Mouse (Mus musculus): ENCODE results near the gene Slc25a34. TPM values are rescaled to one million over a fixed set of nuclear protein-coding genes. Genes with fewer than 3 reads are reported as not detected.
A peak's percentile ranks its signal among the peaks of the same experiment; 100 is the strongest.

The Slc25a34 gene
- polyA plus RNA-seq, 2 experiments from 2014 or later = not detected

DNA sequence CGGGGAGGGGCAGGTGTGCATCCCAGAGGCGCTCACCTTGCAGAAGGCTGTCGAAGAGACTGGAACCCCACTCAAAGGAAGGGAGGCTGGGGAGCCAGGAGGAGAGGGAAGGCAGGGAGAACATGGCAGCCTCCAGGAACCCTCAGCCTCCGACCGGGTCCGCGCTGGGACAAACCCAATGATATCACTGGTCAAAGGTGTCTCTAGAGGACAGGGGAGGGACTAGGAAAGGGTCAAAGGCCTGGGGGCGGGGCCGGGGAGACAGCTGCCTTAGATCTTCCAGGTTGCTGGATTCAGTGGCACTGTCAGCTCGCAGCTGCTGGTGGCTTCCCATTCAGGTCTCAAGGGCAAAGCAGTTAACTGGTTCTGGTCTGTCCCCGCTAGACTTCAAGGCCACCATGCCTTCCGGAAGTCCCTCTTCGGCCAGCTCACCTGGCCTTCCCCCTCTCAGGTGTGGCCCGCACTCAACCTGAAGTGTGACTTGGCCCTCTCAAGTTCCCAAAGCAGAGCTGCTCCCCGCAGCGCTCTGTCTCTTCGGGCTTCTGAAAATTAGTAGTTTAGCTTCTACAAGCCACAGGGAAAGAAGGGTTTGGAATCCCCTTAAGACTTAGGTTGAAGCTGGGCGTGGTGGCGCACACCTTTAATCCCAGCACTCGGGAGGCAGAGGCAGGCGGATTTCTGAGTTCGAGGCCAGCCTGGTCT lies 5.6 kb downstream of the Slc25a34 start:
- ATAC-seq = peak; percentile 14

DNA sequence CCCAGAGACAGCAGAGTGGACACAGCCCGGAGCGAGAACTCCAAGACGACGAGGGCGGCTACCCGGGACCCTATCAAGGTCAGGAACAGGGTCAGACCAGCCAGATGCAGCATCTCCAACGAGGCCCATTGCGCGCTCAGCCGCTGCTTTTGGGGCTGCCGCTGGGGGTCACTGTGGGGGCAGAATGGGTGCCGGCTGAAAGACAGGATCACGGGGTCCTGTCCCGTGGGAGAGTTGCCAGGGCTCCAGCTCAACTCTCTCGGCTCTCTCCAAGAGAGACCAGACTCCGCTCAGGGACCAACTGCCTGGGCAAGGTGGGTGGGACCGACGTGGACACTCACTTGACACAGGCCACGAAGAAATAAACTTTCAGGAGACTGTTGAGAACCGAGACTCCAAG lies 6.3 kb downstream of the Slc25a34 start:
- peak; percentile 38 for ATAC-seq

DNA sequence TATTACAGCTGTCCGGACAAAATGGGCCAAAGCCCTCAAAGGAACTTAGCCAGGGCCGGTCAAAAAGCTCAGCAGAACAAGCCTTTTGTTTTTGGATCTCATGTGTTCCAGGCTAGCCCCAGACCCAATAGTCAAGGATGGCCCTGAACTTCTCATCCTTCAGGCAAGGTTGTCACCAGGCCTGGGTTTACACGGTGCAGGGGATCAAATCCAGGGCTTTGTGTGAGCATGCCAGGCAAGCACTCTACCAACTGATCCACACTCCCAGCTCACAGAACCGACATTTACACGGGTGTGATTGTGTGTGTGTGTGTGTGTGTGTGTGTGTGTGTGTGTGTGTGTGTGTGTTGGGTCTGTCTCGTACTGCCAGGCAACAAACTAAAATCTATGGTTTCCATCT lies 6.8 kb downstream of the Slc25a34 start:
- no peak for ATAC-seq

DNA sequence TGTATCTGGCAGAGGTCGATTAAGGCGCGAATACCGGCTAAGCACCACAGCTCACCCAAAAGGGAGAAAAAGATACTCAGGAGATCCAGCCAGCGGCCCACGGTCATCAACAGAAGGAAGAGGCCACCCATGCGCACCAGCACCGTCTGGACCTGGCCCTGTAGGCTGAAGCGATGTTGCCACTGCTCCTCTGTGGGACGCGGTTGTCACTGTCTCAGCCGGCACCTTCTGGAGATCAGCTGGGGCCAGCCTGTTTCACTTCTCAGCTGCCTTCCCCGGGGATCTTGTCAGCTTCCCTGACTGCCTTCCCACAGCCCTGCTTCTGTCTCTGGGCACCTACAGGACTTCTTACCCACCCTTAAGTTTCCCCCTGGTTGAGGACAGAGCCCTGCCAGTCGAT lies 8.7 kb downstream of the Slc25a34 start:
- no peak for ATAC-seq

DNA sequence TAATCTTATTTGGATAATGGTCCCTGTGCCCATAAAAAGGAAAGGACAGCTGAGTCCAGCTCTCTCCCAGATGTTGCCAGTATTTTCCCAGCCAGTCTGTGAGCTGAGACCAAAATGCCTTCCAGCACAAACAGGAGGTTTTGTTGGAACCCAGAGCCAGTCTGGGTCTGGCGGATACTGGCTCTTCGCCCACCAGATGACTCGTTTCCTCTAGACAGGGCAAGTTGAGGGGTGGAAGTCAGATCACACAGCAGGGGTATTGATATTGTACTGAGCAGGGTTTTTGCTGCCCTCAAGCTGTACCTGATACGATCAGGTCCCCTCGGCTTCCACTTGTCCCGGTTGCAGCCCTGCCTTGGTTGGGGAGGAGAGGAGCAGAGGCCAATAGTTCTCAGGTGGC lies 14.1 kb downstream of the Slc25a34 start:
- no peak for ATAC-seq

DNA sequence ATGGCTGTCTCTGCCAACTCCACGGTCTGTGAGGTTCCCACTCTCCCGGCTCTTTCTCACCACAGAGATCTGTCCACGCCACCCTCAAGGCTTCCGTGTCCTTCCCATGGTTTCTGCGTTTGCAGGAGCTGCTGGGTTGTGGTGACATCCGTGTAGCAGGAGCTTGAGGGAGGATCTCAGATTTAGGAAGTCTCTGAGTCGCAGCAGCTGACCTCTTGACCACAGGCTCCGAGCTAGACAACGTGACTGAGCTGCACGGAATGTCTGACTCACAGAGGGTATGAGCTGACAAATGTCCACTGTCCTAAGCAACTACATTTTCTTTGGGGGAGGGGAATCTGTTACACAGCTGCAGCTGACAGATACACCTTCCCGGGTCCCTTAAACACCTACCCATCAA lies 17.8 kb downstream of the Slc25a34 start, which contains the start of gene Fblim1:
Fblim1 (minus strand) TSS at position 236 of the 400 bp plus-strand sequence.
- ATAC-seq = no peak

DNA sequence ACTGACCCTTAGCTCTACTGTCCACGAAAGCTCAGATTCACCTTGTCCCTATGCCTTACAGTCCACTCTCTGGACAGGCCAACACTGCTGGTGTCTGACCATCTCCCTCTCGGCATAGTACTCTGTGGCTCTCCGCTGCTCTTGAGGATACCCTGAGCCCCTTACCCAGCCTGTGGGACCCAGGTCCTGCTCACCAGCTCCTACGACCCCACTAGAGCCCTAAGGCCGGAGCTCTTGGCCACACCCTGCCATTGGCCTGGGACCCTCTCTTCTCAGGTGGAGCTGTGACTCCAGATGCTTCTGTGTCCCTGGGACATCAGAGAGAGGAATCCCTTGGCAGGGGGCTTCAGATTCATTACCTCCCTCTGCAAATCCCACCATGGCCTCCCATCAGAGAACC lies 18.2 kb downstream of the Slc25a34 start:
- ATAC-seq = no peak

DNA sequence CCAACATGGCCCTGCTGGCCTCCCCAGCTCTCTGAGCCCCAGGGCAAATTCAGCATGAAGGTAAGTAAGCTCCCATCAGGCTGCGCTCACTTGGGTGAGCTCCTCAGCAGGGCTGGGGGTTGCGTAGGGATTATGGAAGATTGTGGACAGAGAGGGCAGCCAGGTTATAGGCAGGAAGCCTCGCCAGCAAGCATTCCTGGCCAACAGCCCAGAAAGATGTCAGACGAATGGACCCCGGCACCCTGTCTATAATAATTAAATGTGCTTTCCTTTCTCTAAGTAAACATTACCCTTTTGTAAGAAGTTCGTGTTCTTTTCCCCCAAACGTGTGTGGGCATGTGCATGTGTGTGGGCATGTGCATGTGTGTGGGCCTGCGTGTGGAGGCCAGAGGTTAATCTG lies 19.1 kb downstream of the Slc25a34 start:
- no peak for ATAC-seq

DNA sequence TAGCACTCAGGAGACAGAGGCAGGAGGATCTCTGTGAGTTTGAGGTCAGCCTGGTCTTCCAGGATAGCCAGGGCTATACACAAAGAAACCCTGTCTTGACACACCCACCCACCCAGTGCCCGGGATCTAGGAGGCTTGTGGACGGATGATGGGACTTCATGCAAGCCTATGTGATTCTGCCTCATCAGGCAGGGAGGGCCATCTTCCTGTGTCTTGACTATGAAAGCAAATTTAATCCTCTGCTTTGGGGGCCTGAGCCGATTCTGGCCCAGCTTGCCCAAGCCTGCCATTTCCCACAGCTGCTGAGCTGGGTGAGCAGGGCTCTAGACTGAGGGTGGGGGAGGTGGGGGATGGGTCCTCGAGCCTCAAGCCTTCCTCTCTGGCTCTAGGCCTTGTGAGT lies 19.7 kb downstream of the Slc25a34 start:
- ATAC-seq = no peak

DNA sequence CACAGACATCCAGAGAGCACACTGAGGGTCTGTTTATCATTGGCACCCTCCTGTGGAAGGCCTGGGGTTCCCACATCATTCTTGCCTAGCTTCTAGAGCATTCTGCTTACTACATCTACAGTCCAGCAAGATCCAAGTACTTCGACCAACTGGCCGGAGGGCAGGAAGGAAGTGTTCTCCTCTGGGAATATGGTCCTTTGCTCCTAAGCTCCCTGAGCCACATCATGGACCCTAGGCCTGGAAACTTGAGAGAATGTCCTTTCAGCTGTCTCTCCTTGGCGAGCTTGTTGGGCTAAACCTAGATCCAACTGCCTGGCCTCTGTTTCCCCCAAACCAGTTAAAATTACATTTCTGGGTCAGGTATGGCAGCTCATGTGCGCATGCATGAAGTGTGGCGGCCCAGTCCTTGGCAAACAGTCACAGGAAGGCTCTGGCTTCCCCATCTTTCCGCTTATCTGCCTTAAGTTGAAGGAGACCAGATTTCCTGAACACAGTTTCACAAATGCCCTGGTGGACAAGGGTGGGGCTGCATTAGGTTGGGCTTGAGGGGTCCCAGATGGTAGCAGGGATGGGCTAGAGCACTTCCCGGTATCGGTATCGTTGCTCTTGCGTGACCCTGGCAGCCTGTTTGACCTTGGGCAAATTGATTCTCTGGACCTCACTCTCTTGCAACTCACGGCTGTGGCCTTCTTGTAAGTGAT lies 20.9 kb downstream of the Slc25a34 start:
- ATAC-seq = no peak

DNA sequence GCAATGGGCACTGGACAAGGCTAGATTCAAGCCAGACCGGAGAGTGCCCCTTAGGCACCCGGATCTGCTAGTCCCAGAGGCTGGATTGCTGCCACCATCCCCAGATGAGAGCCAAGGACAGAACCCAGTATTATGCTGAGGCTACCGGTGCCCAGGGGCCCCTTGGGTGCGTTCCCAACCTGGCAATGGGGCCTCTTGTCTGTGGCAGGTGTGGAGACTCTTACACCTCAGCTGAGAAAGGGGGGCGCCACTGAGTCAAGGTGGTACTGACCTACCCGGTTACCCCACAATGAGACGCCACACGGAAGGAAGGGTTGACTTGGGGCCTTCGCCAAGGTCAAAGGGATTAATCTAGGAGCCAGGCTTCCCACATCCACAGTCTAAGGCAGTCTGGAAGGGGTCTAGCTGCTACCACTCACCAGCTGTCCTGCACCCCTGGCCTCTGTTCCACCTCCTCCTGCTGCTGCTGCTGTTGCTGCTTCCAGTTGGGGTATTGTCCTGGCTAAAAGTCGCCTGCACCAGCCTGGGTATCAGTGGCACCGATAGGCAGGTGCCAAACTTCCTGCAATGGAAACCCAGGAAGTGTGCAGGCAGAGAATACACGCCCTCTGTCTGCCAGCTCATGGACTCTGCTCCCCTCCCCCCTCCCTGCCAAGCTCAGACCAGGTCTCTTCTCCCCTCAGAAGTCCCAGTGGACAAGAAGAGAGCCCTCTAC lies 22.3 kb downstream of the Slc25a34 start:
- no peak for ATAC-seq

DNA sequence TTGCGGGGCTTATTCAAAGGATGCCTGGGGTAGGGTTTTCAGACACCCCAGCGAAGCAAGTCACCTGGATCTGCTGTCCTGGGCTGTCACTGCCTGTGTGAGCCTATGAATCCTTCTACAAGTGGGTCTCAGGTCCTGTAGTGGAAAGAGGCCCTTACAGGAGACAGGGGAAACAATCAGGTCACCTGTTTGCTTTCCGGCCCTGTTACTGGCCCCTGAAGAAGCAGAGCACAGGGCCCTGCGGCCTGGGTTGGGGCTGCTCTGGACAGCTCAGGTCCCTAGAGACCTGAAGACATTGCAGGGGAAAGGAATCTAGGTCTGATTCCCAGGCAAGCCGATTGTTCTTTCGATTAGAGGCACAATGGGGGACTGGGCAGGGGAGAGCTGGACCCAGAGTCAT lies 23.3 kb downstream of the Slc25a34 start:
- ATAC-seq = no peak

DNA sequence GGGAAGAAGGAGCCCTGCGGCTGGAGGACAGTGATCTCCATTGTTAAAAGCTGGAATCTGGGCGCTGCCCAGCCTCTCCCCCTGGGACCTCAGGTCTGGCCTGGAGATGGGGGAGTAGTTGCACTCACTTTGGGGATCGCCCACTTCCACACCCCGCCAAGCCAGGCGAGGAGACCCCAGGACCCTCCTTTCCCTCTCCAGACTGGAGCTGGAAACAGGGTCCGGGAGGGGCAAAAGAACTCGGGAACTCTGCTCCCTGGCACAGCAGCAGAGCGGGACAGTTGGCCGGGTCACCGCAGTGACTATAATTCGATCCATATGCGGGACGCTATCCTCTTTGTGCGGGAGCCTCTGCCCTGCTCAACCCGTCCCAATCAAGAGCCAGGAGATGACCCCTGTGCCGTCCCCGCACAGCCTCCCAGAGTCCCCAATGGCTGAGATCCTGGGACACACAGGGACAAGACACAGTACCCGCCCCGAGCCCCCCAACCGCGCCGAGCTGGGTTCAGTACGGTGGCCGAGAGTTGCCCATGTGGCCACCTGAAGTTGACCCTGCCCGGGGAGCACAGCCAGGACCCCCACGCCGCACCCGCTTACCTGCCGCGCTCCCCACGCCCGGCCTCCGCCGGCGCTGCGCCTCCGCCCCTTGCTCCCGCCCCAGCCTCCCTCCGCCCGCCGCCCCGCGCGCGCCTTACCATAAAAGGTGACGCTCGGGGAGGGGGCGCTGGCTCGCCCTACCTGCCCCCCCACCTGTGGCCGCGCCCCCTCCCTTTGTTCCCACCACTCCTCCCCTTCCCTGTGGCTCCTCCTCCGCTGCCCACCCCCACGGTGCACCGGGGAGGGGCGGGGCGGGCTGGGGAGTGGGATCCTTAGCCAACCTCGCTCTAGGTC lies 24.1 kb downstream of the Slc25a34 start:
- no peak for ATAC-seq

DNA sequence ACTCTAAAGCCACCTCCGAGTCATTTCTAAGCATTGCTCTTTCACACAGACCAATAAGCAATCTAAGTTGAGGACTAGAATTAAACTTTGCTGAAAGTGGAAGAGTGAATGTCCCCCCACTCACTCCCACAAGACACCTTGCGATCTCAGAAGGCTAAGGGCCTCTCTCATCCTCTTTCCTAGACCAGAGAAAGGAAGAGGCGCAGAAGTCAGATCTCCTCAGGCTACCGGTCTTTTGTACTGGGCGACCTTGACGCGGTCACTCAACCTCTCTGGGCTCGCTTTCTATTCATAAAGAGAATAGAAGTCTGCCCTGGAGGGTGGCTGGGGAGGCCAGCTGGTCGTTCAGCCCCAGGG lies 24.7 kb downstream of the Slc25a34 start:
- ATAC-seq = no peak

DNA sequence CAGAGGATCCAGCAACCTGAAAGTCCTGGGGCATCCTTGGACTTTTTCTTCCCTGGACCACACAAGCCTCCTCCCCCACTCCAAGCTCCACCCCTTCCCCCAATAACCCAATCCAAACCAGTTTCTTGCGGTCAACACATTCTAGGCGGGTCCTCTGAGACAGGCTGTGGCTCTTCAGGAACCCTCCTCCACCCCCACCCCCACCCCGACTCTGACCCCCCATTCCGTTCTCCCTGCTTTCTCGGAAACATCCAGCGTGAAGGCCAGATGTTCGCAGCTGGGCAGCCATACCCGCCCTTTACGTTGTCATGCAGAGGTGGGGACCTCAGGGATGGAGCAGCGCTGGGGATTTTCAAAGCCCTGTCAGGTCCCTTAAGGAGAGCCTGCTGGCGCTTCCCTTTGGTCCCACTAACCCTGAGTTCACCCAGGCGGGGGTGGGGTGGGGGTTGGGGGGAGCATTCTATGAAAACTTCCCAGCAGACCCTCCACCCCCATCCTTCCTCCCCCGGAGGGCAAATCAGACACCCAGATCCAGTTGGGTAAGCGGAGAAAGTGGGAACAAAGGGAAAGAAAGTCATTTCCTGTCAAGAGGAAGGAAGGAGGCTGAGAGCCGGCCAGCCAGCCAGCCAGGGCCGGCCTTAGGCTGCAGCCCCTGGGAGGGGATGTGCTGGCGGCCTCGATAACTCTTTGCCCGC lies 25.3 kb downstream of the Slc25a34 start:
- no peak for ATAC-seq

DNA sequence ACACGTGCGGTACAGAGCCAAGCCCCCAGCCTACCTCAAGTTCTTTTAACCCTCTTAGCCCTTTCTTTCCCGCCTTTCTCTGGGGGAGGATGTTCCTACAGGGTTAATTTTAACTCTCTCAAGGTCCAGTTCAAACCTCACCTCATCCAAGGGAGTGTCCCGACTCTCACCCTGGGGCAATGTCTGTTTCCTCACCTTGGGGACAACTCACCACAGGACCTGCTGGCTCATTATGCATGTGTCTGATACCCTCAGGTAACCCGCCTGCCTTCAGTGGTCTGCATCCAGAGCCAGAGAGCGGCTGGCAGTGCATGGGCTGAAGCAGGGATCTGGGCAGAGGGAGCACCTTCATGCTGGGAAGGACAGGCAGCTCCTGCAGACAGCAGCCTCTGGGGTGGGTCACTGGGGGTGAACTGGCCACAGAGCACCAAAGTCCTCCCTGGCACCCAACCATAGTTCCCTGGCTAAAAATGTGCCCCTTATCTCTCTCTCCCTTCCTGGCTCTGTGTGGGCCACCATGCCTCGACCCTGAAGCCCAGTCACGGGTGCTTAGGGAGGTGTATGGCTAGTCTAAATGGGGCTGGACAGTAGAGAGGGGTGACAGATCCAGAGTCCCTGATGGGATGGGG lies 26.8 kb downstream of the Slc25a34 start:
- ATAC-seq = no peak

DNA sequence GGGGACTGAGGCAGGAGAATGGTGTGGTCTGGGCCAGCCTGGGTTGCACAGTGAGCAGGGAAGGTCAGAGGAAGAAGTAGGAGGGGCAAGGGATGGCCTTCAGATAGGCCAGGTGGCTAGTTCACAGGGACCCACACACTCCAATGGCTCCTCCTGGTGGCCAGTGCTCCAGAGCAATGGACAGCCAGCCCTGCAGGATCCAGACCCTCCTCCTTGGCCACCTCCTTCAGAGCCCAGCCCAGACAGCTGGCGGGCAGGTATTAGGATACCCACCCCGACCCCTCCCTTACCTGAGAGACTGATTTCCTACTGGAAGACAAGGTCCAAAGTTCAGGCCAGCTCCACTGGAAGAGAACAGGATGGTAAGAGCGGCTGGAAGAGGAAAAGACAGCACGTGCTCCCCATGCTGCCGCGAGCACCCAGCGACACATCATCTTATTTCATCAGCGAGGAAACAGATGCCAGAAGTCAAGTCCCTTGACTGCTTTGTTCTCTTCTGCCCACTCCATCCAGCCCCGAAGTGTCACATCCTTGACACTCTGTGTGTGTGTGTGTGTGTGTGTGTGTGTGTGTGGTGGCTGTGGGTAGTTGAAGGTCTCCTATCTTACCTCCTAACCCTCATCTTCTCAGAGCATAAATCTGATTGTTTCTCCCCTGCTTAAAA lies 27.9 kb downstream of the Slc25a34 start:
- no peak for ATAC-seq

DNA sequence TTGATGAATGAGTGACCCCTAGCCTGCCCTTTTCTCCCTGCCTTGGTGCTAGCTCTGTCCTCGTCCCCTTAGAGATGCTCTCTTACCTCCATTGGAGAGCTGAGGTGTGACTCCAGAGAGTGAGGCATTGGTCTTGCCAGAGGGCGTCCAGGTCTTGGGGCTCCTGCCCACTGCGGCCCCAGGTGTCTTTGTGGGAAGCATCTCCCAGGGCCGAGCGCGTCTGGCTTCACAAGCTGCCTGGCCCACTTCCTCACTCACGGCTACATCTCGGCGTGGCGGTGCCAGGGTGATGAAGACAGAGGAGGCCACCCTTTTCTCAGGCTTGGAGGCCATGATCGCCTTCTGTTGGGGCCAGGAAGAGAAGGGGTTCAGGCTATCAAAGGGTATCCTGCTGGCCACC lies 28.5 kb downstream of the Slc25a34 start:
- no peak for ATAC-seq

DNA sequence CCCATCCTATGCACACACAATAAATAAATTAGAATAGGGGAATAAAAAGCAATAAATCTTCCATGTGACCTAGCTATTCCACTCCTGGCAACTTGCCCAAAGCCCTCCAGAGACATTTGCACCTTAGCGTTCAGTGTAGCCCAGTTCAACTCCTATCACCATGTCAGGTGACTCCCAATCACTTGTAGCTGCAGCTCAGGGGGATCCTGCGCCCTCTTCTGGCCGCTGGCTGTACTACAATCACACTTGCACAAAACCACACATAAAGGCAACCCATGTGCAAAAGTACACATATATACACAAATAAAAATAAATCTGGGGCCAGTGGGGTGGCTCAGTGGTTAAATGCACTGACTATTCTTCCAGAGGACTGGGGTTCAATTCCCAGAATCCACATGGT lies 32.1 kb downstream of the Slc25a34 start:
- no peak for ATAC-seq

DNA sequence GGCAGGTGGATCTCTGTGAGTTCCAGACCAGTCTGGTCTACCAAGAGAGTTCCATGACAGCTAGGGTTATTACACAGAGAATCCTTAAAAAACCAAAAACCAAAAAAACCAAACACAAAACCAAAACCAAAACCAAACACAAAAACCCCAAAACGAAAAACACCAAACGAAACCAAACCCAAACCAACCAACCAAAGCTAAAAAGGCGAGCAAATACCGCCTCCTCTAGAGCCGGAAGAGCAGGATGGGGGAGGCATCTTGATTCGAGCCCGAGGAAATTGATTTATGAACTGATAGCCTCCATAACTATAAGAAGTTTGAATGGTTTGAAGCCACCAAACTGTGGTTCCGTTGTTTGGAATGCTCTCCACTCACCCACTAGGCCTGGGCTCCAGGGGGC lies 39.7 kb downstream of the Slc25a34 start:
- ATAC-seq = peak; percentile 84

DNA sequence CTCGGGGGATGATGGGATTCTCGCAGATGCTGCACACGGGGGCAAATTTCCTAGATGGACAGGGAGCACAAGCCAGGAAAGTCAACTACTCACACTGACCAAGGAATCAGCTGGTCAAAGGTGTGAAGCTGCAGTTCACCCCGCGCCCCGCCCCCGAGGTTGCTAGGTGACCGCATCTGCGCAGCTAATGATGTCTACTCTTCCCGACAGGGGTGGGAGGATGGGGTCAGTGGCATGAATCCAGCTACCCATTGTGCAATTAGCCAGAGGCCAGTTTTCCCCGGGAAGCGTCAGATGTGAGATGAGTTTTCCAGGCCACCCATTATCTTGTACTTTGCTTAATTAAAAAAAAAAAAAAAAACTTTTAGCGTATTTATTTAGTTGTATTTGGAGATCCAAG lies 42.6 kb downstream of the Slc25a34 start:
- ATAC-seq = no peak

All from activated CD4-positive, CD25-positive, alpha-beta regulatory T cell, adult 4 months (primary cell).